Comparison of ENCODE assay signal across 9 mouse cellular contexts in the genomic region with DNA sequence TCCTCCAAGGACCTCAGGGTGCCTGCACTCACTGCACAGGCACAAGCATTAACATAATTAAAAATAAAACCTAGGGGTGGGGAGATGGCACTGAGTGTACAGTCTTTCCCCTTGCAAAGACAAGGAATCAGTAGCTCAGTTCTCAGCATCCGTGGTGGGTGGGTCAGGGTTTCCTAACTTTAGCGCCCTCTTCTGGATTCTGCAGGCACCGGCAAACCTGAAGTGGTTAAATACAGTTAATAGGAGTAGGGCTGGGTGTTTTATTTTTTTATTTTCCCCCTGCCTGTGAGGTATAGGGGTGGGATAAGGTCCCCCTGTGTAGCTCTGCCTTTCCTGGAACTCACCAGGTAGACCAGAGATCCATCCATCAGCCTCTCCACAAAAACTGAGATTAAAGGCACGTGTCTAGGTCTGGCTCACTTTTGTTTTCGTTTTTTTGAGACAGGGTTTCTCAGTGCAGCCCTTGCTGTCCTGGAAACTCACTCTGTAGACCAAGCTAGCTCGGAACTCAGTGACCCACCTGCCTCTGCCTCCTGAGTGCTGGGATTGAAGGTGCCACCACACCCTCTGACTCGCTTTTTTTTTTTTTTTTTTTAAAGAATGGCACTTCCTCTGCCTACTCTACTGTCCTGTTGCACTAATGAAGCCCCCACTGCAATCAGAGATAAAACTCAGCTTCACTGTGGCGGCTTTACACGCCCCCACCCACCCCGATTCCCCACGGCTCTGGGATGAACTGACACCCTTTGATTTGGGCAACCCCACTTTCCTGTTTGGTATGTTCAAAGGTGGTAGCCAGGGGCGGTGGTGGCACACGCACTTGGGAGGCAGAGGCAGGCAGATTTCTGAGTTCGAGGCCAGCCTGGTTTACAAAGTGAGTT. TPM values are rescaled to one million over a fixed set of nuclear protein-coding genes. Genes with fewer than 3 reads are reported as not detected.
A peak's percentile ranks its signal among the peaks of the same experiment; 100 is the strongest.
DNase-seq lines count a peak whose midpoint lies in the region; ATAC-seq and TF ChIP-seq lines count a peak whose summit lies in the region.
"Had no signal": no experiment of that assay in that cellular context is flagged by ENCODE, and none has a peak within 500 bp of the region (broad histone marks: within the 10 kb centered on the region; RNA-seq: fewer than 3 reads in every experiment).

No protein-coding gene starts in this region.

- peak overlapping the region; percentile 97 for H3K4me2 ChIP-seq in hindbrain, postnatal 0 days (ENCODE audit: low read depth, low read length)
- peak overlapping the region; percentile 98 for H3K4me2 ChIP-seq in liver, embryonic 16.5 days (ENCODE audit: low read depth, low read length)
- peak overlapping the region; percentile 97 for H3K4me2 ChIP-seq in stomach, embryonic 16.5 days (ENCODE audit: low read depth, low read length)

- peaks cover 35% of the 10 kb centered on the region for H3K27me3 ChIP-seq in embryonic facial prominence, embryonic 10.5 days (replicated peaks; ENCODE audit: low read depth, poor library complexity, severe bottlenecking)
- no peaks in the 10 kb centered on the region for H3K27me3 ChIP-seq in hindbrain, postnatal 0 days (ENCODE audit: insufficient read depth, low read length)
- peaks cover 29% of the 10 kb centered on the region for H3K27me3 ChIP-seq in liver, embryonic 16.5 days (ENCODE audit: control insufficient read depth, insufficient read depth, low read depth, low read length)
- peaks cover 13% of the 10 kb centered on the region for H3K27me3 ChIP-seq in stomach, embryonic 16.5 days (ENCODE audit: control insufficient read depth, insufficient read depth, low read length)

- DNase-seq in cerebellum, postnatal 14 days: peak; percentile 43 to 69
- DNase-seq in cerebellum, adult 18-20 months: no peak
- DNase-seq in CD4-positive helper T cell, adult 2 months (ENCODE audit: low read depth, low spot score): peak; percentile 65
- peak; percentile 55 for DNase-seq in embryonic facial prominence, embryonic 10.5 days (ENCODE audit: low spot score)
- DNase-seq in hindbrain, postnatal 0 days (ENCODE audit: low spot score): peak; percentile 78
- DNase-seq in urinary bladder, postnatal 25 days (ENCODE audit: low spot score): no peak

- TF ChIP-seq CTCF in hindbrain, postnatal 0 days (IDR thresholded peaks at IDR 0.05; ENCODE audit: low read depth): peak; percentile 67

- H3K4me1 ChIP-seq in embryonic facial prominence, embryonic 10.5 days: peaks cover 43% of the 10 kb centered on the region
- peaks cover 21% of the 10 kb centered on the region for H3K4me1 ChIP-seq in hindbrain, postnatal 0 days (ENCODE audit: insufficient read depth, low read length)
- peaks cover 27% of the 10 kb centered on the region for H3K4me1 ChIP-seq in liver, embryonic 16.5 days (ENCODE audit: control insufficient read depth, low read depth, low read length)
- peaks cover 16% of the 10 kb centered on the region for H3K4me1 ChIP-seq in stomach, embryonic 16.5 days (ENCODE audit: control insufficient read depth, insufficient read depth, low read length)

- H3K9ac ChIP-seq in hindbrain, postnatal 0 days (replicated peaks; ENCODE audit: low read length): no peak overlapping the region
- no peak overlapping the region for H3K9ac ChIP-seq in liver, embryonic 16.5 days (ENCODE audit: low read depth, low read length)
- no peak overlapping the region for H3K9ac ChIP-seq in stomach, embryonic 16.5 days (ENCODE audit: low read length)

- H3K9me3 ChIP-seq in embryonic facial prominence, embryonic 10.5 days: no peaks in the 10 kb centered on the region
- no peaks in the 10 kb centered on the region for H3K9me3 ChIP-seq in hindbrain, postnatal 0 days (ENCODE audit: low read length)
- no peaks in the 10 kb centered on the region for H3K9me3 ChIP-seq in liver, embryonic 16.5 days (replicated peaks; ENCODE audit: control insufficient read depth, low read length)
- no peaks in the 10 kb centered on the region for H3K9me3 ChIP-seq in stomach, embryonic 16.5 days (replicated peaks; ENCODE audit: control insufficient read depth, low read length)

- H3K4me3 ChIP-seq in embryonic facial prominence, embryonic 10.5 days: peak overlapping the region; percentile 80
- peak overlapping the region; percentile 78; the same call in 1 of the 2 replicates for H3K4me3 ChIP-seq in hindbrain, postnatal 0 days (ENCODE audit: low read length)
- H3K4me3 ChIP-seq in liver, embryonic 16.5 days (ENCODE audit: low read depth, low read length): peak overlapping the region; percentile 67
- H3K4me3 ChIP-seq in stomach, embryonic 16.5 days (replicated peaks; ENCODE audit: low read length): peak overlapping the region; percentile 57

- WGBS in embryonic facial prominence, embryonic 10.5 days: 59% methylated on average over 14 of the region's 14 CpGs
- WGBS in hindbrain, postnatal 0 days: 53% methylated on average over 14 of the region's 14 CpGs
- 35% methylated on average over 14 of the region's 14 CpGs for WGBS in liver, embryonic 16.5 days (ENCODE audit: insufficient replicate concordance)
- WGBS in stomach, embryonic 16.5 days: 52% methylated on average over 14 of the region's 14 CpGs

- H3K36me3 ChIP-seq in embryonic facial prominence, embryonic 10.5 days (replicated peaks): peaks cover 55% of the 10 kb centered on the region
- peaks cover 36% of the 10 kb centered on the region for H3K36me3 ChIP-seq in hindbrain, postnatal 0 days (ENCODE audit: insufficient read depth, low read length)
- H3K36me3 ChIP-seq in liver, embryonic 16.5 days (ENCODE audit: control insufficient read depth, insufficient read depth): peaks cover 22% of the 10 kb centered on the region
- peaks cover 17% of the 10 kb centered on the region for H3K36me3 ChIP-seq in stomach, embryonic 16.5 days (ENCODE audit: control insufficient read depth, insufficient read depth, low read length)

- ATAC-seq in hindbrain, postnatal 0 days: 0 out of 2 replicates have a peak, but pooled peaks have one; percentile 0
- no peak for ATAC-seq in liver, embryonic 16.5 days (ENCODE audit: low read depth)
- no peak; the same call in 1 of the 2 replicates for ATAC-seq in stomach, embryonic 16.5 days (ENCODE audit: insufficient read depth, low FRiP score)

- no peak overlapping the region for H3K27ac ChIP-seq in embryonic facial prominence, embryonic 10.5 days (replicated peaks)
- peak overlapping the region; percentile 82 for H3K27ac ChIP-seq in hindbrain, postnatal 0 days
- no peak overlapping the region for H3K27ac ChIP-seq in liver, embryonic 16.5 days (ENCODE audit: low read length)
- H3K27ac ChIP-seq in stomach, embryonic 16.5 days (ENCODE audit: low read length): no peak overlapping the region

RNA-seq across cellular contexts. Expression of gene Lrrc73, which starts 0.5 kb away (rescaled TPM):
- 0.67 and 0.86 TPM in 2 replicates for polyA plus RNA-seq in embryonic facial prominence, embryonic 10.5 days (2016; fragmentation: Nextera tagmentation; extraction: Ambion mirVana)
- total RNA-seq in hindbrain, postnatal 0 days (2014; rRNA removed): 48.2 and 54.5 TPM in 2 replicates
- polyA plus RNA-seq in hindbrain, postnatal 0 days (2015; fragmentation: Nextera tagmentation; extraction: Ambion mirVana): 27.2 and 28.0 TPM in 2 replicates
- 0.08 TPM in 1 of 2 replicates, not detected in the other for polyA plus RNA-seq in liver, embryonic 16.5 days (2015; fragmentation: Nextera tagmentation; extraction: Ambion mirVana)
- polyA plus RNA-seq in stomach, embryonic 16.5 days (2015; fragmentation: Nextera tagmentation; extraction: Ambion mirVana): 0.45 and 0.48 TPM in 2 replicates

RNA-seq across cellular contexts. Expression of gene Yipf3, which starts 4.9 kb away (rescaled TPM):
- 66.6 and 70.6 TPM in 2 replicates for polyA plus RNA-seq in embryonic facial prominence, embryonic 10.5 days (2016; fragmentation: Nextera tagmentation; extraction: Ambion mirVana)
- total RNA-seq in hindbrain, postnatal 0 days (2014; rRNA removed): 22.2 and 26.9 TPM in 2 replicates
- 78.7 and 85.4 TPM in 2 replicates for polyA plus RNA-seq in hindbrain, postnatal 0 days (2015; fragmentation: Nextera tagmentation; extraction: Ambion mirVana)
- polyA plus RNA-seq in liver, embryonic 16.5 days (2015; fragmentation: Nextera tagmentation; extraction: Ambion mirVana): 50.5 and 52.5 TPM in 2 replicates
- 111 and 120 TPM in 2 replicates for polyA plus RNA-seq in stomach, embryonic 16.5 days (2015; fragmentation: Nextera tagmentation; extraction: Ambion mirVana)

RNA-seq across cellular contexts. Expression of gene Polr1c, which starts 5.0 kb away (rescaled TPM):
- polyA plus RNA-seq in embryonic facial prominence, embryonic 10.5 days (2016; fragmentation: Nextera tagmentation; extraction: Ambion mirVana): 125 and 130 TPM in 2 replicates
- 45.9 and 61.1 TPM in 2 replicates for total RNA-seq in hindbrain, postnatal 0 days (2014; rRNA removed)
- 58.7 and 61.7 TPM in 2 replicates for polyA plus RNA-seq in hindbrain, postnatal 0 days (2015; fragmentation: Nextera tagmentation; extraction: Ambion mirVana)
- polyA plus RNA-seq in liver, embryonic 16.5 days (2015; fragmentation: Nextera tagmentation; extraction: Ambion mirVana): 26.2 and 28.7 TPM in 2 replicates
- polyA plus RNA-seq in stomach, embryonic 16.5 days (2015; fragmentation: Nextera tagmentation; extraction: Ambion mirVana): 67.9 and 72.6 TPM in 2 replicates

RNA-seq across cellular contexts. Expression of gene Tjap1, which starts 30.0 kb away (rescaled TPM):
- polyA plus RNA-seq in embryonic facial prominence, embryonic 10.5 days (2016; fragmentation: Nextera tagmentation; extraction: Ambion mirVana): 60.2 and 62.6 TPM in 2 replicates
- total RNA-seq in hindbrain, postnatal 0 days (2014; rRNA removed): 30.7 and 43.3 TPM in 2 replicates
- polyA plus RNA-seq in hindbrain, postnatal 0 days (2015; fragmentation: Nextera tagmentation; extraction: Ambion mirVana): 19.5 and 19.9 TPM in 2 replicates
- 8.9 and 10.9 TPM in 2 replicates for polyA plus RNA-seq in liver, embryonic 16.5 days (2015; fragmentation: Nextera tagmentation; extraction: Ambion mirVana)
- 36.8 and 38.9 TPM in 2 replicates for polyA plus RNA-seq in stomach, embryonic 16.5 days (2015; fragmentation: Nextera tagmentation; extraction: Ambion mirVana)

RNA-seq across cellular contexts. Expression of gene Dlk2, which starts 44.4 kb away (rescaled TPM):
- 1.5 and 2.0 TPM in 2 replicates for polyA plus RNA-seq in embryonic facial prominence, embryonic 10.5 days (2016; fragmentation: Nextera tagmentation; extraction: Ambion mirVana)
- 67.1 and 67.7 TPM in 2 replicates for total RNA-seq in hindbrain, postnatal 0 days (2014; rRNA removed)
- polyA plus RNA-seq in hindbrain, postnatal 0 days (2015; fragmentation: Nextera tagmentation; extraction: Ambion mirVana): 20.2 and 23.9 TPM in 2 replicates
- 0.06 and 0.07 TPM in 2 replicates for polyA plus RNA-seq in liver, embryonic 16.5 days (2015; fragmentation: Nextera tagmentation; extraction: Ambion mirVana)
- 6.7 and 8.8 TPM in 2 replicates for polyA plus RNA-seq in stomach, embryonic 16.5 days (2015; fragmentation: Nextera tagmentation; extraction: Ambion mirVana)
- total RNA-seq: neutrophil, adult 5-6 weeks had no signal

Comparison
In these comparisons a context has a peak if more than half of its experiments do, and no peak if none do; other contexts are left out.
1. DNase-seq: peak in cerebellum, postnatal 14 days (2 of 2), CD4-positive helper T cell, adult 2 months (single experiment), embryonic facial prominence, embryonic 10.5 days (single experiment) and hindbrain, postnatal 0 days (single experiment); none in cerebellum, adult 18-20 months (0 of 2) and urinary bladder, postnatal 25 days (single experiment).
2. RNA of gene Lrrc73, which starts 0.5 kb away (polyA plus RNA-seq): 27.2 to 28.0 TPM in hindbrain, postnatal 0 days; 0.67 to 0.86 TPM in embryonic facial prominence, embryonic 10.5 days, 0.45 to 0.48 TPM in stomach, embryonic 16.5 days and 0.08 TPM in liver, embryonic 16.5 days; every median in the first group is over 10 times any median in the second.
3. Peak in every context shown above with its lines, with median percentiles within 50 percentile points of each other: H3K4me3 ChIP-seq and H3K4me2 ChIP-seq.